Mouse (Mus musculus): ENCODE data around the gene Npb.
"Not testable (repeated sequence)": the region's sequence is repeated elsewhere in the genome, so short reads cannot be mapped to it uniquely, and the experiment has no call there.

Npb gene

DNA sequence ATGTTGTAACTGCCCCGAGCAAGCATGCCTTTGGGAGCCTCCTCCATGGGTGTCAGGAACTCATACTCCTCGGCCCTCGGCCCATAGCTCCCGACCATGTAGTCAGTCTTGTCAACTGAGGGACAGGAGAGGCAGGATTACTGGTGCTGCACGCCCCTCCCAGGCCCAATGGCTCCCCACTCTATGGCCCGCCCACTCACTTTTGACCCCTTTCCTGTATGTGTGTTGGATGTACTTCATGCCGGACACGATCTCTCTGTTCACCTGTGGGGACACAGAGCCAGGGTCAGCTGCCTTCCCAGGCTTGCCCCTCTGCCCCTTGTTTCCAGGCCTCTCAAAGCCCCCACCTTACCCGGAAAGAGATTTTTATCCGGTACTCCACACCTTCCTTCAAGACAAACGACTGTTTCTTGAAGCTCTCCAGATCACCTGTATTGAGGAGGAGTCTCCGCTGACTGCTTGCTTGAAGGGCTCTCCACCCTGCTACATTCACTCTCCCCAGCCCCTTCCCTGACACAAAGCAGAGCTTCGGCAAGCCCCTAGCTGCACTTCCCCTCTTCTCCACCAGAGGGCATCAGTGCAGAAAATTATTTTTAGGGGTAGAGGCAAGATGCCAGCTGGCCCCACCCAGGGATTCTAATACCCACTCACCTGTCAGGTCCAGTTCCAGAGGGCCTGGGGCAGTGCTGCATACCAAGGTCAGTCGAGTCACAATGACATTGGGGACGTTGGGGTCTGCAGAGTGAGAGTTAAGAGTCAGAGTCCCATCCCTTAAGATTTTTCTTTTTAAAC lies 28.8 kb upstream of the Npb start:
- peak; percentile 41 for DNase-seq (ENCODE audit: inconsistent ontology term)

DNA sequence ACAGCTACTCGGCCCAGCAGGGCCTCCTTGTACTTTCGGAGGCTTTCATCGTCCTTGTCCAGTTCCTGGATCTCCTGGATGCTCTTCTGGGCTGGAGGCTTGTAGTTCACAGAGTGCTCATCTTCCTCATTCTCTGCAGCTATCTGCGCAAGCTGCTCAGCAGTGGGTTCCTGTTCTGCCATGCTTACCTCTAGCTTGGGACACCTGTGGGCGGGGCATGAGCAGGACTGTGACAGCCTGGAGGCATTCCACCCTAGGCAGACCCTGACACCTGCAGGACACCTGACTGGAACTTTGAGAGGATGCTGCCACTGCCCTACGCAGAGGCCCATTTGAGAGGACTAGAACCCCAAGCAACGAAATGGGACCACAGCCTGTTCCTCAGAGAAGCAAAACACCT lies 28.1 kb upstream of the Npb start:
- peak; percentile 12 for DNase-seq (ENCODE audit: inconsistent ontology term)

DNA sequence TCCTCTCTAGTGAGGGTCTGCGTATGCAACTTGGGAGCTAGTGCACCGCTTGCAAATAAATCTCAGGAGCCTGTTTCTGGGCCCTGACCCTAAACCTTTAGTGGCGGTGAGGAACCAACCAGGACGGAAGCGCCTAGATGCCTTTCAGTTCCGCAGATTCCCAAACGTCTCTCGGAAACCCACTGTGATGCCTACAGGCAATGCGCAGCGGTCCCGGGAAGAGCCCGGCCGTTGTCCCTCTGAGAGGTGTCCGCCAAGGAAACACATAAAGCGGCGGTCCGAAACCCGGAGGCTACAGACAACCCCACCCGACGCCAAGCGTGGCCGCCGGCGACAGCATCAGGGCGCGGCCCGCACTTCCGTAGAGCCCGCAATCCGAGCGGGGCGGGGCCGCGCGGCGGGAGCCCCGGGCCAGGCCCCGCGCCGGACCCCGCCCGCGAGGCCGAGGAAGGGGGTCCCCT lies 27.4 kb upstream of the Npb start:
- DNase-seq (ENCODE audit: inconsistent ontology term) = peak; percentile 40

DNA sequence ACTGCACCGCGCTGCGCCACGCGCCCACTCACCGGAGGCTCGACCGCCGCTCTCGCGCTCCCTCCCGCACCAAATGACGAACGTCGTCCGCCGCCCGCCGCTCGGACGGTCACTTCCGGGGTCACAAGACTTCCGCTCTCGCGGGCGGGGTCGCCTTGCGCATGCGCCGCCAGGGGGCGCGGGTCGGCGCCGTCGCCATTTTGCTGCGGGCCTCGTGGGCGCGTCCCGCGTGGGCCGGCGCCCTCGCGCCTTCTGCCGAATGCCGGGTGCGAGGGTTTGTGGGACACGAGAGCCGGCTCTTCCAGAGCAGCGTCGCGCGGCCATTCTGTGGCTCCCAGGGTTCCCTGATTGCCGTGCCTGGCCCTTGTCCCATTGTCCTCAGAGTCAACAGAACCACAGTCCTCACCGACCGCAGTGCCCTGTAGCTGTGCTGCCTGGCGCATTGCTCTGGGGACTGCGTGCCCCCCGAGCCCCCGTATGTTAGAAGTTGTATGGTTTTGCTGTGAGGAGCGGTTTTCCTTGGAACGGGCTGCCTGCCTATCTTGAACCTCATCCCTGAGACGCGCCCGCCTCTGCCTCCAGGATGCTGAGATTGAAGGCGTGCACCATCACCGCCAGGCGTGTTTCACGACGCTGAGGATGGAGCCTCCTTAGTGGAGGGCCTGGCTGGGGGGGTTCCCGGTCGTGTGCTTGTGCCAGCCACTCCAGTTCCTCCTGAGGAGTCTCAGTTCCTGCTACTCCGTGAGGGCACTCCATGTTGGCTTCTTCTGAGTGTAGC lies 26.6 kb upstream of the Npb start, which contains the start of gene Arhgdia:
Gene Arhgdia (minus strand): TSS at position 135 of the 778 bp plus-strand sequence.
- peak; percentile 88 for DNase-seq (ENCODE audit: inconsistent ontology term)

DNA sequence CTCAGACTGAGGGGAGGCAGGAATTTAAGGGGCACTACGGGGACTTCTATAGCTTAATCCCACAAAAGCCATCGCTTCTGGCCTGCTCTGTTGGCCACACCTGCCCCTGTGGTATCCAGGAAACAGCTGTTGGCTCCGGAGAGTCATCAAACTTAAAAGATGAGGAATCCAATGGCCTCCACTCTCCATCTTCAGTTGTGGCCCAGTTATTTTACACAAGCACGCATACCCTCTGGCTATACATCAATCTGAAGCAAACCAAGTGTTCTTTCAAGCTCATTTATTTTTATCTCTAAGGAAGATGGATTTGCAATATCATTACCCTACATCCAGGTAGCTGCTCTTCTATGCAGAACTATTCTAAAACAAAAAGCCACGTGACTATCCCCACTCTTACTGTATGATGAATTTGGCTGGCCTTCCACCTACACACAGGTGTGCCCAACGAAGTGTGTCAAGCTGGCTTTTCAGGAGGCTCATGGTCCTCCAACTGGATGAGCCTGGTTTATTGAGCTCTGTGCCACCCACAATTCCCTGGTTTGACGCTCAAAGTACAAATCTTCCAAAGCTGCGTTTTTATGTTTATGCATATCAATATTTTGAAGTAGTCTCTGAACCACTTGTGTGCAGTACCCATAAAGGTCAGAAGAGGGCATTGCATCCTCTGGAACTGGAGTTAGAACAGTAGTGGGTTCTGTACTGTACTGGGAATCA lies 25.9 kb upstream of the Npb start:
- no peak for DNase-seq (ENCODE audit: inconsistent ontology term)

DNA sequence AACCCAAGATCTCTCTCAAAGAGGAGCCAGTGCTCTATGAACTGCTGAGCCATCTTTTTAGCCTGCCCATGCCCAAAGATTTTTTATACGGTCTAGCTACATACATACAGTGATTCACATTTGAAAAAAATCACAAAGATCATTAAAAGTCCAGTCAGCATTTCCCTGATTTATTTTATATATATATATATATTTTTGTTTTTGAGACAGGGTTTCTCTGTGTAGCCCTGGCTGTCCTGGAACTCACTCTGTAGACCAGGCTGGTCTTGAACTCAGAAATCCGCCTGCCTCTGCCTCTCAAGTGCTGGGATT lies 25.3 kb upstream of the Npb start:
- DNase-seq (ENCODE audit: inconsistent ontology term) = not testable (repeated sequence)

DNA sequence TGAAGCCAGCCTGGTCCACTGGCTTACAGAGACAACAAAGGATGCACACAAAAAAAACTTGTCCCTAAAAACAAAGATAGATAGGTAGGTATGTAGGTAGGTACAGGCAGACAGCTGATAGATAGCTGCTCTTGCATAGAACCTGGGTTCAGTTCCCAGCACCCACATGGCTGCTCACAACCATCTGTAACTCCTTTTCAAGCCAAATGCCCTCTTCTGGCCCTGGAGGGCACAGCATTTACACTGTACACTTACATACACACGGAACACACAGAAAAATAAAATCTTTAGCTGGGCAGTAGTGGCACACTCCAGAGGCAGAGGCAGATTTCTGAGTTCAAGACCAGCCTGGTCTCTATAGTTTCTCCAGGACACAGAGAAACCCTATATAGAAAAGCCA lies 24.3 kb upstream of the Npb start:
- no peak for DNase-seq (ENCODE audit: inconsistent ontology term)

DNA sequence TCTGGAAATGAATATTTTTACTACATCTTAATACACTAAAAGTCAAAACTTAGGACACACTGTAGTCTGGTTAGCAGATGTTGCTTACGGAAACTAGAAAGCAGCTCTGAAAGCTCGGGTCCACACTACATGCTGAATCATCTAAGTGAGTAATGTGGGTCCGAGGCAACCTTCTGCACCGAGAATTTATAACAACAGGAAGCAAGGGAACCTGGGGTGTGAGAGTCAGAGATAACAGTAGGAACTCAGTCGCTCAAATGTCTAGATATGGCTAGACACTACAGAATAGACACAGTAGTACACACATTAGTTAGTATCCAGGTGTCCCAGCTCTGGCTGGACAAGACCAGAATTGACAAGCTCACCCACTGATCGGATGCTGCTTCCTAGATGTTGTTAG lies 19.7 kb upstream of the Npb start:
- DNase-seq (ENCODE audit: inconsistent ontology term) = no peak

DNA sequence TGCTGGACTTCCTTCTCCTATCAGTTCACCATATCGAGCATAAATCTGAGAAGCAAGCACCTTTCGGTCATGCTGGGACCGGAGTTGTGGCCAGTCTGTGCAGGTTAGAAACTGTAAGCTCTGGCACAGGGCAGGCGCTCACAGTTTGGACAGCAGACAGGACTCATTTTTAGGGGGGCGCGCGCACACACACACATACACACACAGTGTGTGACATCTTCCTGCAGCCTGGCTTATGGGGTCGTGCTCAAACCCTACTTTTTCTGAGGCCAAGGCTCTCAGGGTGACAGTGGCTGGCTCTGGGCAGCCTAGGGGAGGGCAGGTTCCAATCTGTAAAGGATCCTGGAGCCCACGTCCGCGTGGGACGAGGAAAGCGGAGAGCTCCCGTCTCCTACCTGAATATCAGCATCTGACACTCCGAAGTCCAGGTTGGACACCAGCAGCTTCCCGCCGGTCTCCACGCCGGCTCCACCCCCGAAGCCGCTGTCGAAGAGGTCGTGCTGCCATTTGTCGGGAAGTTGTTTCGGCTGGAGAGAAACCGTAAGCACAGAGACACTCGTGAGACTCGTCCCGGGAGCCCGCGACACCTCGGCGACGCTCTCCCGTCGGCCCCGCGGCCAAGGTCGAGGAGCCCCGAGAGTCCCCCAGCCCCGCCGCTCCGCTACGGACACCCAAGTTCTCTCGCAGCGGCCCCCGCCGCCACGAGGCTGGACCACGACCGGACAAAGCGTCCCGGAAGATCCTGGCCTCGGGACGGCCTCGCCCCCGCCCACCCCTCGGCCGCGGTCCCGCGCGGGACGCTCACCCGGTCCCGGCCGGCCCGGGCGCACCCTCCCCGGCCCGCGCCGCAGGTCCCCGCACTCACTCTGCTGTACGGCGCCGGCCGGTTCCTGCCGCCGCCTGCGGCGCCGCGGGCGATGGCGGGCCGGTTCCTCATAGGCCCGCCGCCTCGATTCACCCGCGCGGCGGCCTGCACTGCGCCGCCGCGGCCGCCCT lies 10.7 kb upstream of the Npb start:
- no peak for DNase-seq (ENCODE audit: inconsistent ontology term)

DNA sequence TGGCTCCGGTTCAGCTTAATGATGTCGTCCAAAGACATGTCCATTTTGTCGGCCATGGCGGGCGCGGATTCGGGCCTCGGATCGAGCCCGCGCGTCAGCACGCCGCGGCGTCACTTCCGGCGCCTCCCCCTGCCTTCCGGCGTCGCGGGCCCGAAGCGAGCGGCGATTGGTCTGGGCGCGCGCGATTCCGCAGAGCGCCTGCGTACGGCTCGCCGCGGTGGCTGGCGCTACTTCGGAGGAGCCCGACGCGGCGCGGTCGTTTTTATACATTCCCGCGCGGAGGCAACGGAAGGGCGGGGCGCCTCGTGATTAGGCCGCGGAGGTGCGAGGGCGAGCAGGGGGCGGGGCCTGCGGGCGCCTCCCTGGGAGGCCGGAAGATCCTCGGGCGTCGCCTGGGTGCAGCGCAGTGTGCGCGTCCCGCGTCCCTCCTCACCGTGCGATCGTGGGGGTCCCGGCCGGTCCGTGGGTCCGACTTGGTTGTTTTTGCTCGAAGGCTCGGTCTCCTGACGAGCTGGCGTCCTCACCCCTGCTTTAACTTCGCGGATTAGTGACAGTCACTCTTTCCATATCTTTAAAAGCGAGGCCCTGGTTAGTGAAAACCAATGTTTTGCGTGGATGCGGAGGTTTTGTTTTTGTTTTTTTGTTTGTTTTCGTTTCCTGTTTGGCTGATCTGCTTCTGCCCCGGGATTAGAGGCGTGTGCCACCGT lies 9.8 kb upstream of the Npb start, which contains the start of the genes Alyref and Anapc11:
Gene Alyref (minus strand): TSS at position 83 of the 707 bp plus-strand sequence.
Gene Anapc11 (plus strand): TSS at position 139 of the 707 bp plus-strand sequence.
- DNase-seq (ENCODE audit: inconsistent ontology term) = peak; percentile 97

DNA sequence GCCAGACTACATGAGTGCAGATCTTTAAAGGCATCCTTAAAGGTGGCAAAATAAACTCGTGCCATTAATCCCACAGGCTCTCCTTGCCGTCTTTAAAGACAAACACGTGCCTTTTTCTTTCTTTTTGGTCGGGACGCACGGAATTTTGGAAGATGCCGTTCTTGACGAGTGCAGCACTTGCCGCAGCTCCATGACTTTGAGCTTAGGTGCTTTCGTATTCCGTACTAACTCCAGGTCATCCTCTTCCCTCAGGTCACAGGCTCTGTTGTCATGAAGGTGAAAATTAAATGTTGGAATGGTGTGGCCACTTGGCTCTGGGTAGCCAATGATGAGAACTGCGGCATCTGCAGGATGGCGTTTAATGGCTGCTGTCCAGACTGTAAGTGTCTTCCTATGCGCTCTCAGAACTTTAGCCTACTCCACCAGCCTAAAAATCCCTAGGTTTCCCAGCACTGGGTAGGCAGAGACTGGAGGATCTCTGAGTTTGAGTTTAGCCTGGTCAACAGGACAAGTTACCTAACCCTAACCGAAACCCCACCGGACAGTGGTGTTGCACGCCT lies 9.2 kb upstream of the Npb start:
- no peak for DNase-seq (ENCODE audit: inconsistent ontology term)

DNA sequence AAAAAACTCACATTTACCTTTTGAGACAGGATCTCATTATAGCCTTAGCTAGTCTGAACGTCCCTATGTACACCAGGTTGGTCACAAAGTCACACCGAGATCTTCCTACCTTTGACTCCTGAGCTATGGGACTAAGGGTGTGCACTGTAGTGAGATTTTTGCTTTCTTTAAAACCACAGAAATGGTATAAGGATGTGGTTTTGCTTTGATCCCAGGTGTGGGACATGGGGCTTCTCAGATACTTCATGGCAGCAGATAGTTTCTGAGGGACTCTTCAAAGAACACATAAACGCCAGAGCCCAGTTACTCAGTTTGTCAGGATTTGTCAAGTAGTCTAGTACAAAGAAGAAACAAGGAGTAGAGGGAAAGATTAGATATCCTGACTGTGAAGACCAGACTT lies 7.6 kb upstream of the Npb start:
- no peak for DNase-seq (ENCODE audit: inconsistent ontology term)

DNA sequence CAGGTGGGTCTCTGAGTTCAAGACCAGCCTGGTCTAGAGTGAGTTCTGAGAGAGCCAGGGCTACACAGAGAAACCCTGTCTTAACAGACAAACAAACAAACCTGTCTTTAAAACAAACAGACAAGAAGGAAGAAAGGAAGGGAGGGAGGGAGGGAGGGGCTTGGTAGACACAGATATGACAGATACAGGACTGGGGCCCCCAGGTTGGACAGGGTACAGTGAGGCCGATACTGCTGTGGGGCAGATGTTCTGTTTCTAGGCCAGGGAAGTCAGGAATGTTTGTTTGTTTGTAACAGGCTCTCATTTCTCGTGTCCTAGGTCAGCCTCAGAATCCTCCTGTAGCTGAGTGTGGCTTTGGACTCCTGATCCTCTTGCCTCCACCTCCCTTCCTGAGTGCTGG lies 4.7 kb upstream of the Npb start:
- no peak for DNase-seq (ENCODE audit: inconsistent ontology term)

DNA sequence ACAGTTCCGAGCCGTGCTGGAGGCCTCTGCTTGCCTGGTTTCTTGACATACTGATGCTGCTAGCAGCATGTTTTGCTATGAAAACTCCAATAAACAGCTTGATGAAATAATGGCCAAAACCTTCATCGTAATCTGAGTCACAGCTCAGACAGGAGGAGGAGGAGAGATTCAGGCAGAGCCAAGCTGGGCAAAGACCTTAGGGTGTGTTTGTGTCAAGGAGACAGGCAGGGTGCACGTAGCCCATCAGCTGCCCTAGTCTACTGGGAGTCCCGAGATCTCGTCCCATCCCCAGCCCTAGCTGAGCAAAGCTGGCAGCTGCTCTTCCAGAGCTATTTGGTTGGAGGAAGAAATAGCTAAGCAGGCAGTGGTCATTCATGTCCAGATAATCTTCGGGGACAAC lies 2.6 kb upstream of the Npb start:
- no peak for DNase-seq (ENCODE audit: inconsistent ontology term)

DNA sequence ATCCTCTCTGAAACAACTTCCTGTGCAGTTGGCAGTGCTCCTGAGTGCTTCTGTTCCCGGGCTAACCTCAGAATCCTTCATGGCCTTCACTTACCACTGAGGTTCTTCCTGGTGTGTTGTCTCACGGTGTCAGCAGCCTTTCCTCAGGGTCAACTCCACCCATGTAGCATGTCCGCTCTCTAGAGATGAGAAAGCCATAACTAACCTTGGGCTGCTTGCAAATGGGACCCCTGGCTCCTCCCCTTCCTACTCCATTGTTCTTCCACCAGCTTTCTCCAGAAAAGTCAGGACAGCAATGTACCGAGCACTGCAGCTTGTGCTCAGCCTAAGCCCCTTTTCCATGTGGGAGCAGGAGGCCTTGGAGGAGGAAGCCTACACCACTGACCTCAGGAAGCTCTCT lies 1.5 kb upstream of the Npb start:
- DNase-seq (ENCODE audit: inconsistent ontology term) = no peak

DNA sequence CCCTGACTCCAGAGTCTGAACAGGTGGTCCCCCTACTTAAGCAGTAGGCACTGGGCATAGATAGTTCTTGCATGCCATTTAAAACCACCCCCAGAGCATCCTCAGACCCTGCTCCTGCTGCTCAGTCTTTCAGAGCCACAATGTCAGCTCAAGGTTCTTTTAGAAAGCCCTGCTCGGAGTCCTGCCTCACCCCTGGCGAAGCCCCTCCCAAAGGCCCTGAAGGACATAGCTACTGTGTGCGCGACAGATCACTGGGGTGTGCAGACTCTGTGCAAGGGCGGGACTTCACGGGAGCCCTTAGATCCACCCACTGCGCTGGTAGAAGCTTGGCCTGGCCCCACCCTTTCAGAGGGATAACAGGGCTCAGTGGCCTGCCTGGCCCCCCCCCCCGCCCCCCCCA lies 973 bp downstream of the Npb start:
- DNase-seq (ENCODE audit: inconsistent ontology term) = no peak

DNA sequence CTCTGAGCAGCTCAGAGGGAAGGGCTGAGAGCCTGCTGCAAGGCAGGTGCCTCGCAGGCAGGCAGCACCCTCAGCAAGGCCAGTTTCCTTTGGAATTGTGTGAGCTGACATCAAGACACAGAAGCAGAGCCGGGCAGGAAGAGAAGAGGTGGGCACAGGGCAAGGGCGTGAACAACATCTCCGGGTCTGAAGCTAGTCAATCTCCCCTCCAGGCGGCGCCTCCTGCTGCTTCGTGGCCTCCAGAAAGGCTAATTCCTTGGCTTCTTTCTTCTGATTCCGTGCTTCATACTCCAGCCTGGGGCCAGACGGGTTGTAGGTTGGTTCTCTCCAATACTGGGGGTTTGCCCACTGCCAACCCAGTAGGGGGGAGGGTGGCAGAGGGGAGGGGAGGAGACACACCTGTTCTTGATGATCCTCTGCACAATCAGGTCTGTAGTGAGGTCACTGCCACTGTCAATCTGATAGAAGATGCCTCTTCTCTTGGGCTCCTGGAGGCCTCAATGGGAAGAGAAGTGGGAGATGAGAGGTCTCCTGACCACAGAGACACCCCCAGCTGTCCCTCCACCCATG lies 2.3 kb downstream of the Npb start:
- no peak for DNase-seq (ENCODE audit: inconsistent ontology term)

DNA sequence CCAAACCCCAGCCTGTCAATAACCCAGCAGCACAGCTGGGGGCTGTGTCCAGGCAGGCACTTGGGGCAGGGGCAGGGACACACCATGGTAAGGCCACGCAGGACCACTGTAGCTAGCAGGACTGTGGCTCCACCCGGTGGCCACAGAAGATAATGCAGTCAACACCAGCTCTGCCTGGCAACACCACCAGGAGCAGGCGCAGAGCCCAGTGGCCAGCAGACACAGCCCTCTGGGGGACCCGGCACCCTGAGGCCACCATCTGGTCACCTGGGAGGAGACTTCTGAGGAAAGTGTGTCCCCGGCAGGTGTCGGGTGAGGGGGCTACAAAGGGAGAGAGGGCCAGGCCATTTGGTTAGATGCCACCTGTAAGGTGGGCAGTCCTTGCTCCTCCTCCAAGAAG lies 4.5 kb downstream of the Npb start:
- peak; percentile 71 for DNase-seq (ENCODE audit: inconsistent ontology term)

DNA sequence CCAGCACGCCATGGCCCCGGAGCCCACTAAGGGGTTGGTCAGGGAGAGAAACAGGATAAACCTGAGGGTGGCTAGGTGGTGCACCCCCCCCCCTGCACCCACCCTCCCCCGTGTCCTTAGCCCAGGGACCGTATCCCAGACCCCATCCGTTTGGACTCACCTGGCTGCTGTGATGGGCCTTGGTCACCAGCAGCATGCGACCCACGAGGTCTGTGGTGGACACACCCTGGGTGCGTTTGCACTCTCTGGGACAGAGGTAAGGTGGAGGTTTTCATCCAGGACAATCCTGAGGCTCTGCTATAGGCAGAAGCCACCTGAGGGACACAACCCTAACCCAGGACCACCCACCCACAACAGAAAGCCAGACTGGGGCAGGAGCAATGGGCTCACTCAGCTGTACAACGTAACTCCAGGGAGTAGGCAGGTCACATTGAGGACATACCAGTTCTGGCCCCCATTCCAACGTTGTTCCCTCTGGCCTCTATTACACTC lies 5.2 kb downstream of the Npb start:
- DNase-seq (ENCODE audit: inconsistent ontology term) = no peak

DNA sequence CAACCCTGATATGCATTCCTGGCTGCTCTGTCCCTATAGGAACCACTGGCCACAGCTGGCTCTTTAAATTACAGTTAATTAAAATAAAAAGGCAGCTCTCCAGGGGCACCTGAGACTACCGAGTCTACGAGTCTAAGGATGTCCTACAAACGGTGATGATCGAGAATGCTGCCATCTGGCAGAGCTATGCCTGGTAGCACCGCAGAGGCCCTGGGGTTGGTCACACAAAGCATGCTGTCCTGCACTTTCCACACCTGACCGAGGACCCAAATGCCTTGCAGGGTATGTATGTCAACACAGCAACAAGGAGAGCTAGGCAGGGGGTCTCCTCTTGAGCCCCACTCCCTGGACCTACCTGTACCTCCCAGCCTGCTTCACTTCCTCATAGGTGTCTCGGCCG lies 5.7 kb downstream of the Npb start:
- no peak for DNase-seq (ENCODE audit: inconsistent ontology term)

Measured in Muller cell, postnatal 12 days (primary cell).